Mouse (Mus musculus) cerebellum, adult 2 months (tissue): ENCODE measurements around the gene Csrnp1. TPM values are rescaled to one million over a fixed set of nuclear protein-coding genes. Genes with fewer than 3 reads are reported as not detected.

Source experiments
- DNase-seq, 2 experiments: peaks; one replicate each; pipeline ENCODE4 v3.0.0; 2021
- H3K27ac ChIP-seq: fragments of 200-500 bp; 2 replicates; pipeline ENCODE4 v1.5.1; 2012; ENCODE audit warnings: low read length, control low read depth, inconsistent platforms; ENCODE audit not compliant: insufficient read depth
- H3K27me3 ChIP-seq: fragments of 200-500 bp; 2 replicates; pipeline ENCODE4 v1.6.1; 2012; ENCODE audit warnings: inconsistent platforms, mild to moderate bottlenecking, low read length, moderate library complexity; ENCODE audit not compliant: control insufficient read depth, insufficient read depth
- H3K4me1 ChIP-seq: fragments of 200-500 bp; 2 replicates; pipeline ENCODE4 v1.6.1; 2011; ENCODE audit warnings: low read length; ENCODE audit not compliant: control insufficient read depth, insufficient read depth
- H3K4me3 ChIP-seq: fragments of 200-500 bp; replicated peaks from 2 replicates; pipeline ENCODE3; 2011; ENCODE audit warnings: mild to moderate bottlenecking, low read depth, low read length, control low read depth; ENCODE audit not compliant: insufficient read depth
- CTCF ChIP-seq: fragments of 200-500 bp; IDR thresholded peaks from 2 replicates; pipeline ENCODE4 v1.5.1; 2011; ENCODE audit warnings: low read depth, mild to moderate bottlenecking, control low read depth, low read length, moderate library complexity, borderline replicate concordance; ENCODE audit not compliant: insufficient read depth
- POLR2A ChIP-seq: fragments of 200-500 bp; IDR thresholded peaks from 2 replicates; pipeline ENCODE4 v1.6.1; 2011; ENCODE audit warnings: low read length, control low read depth, borderline replicate concordance; ENCODE audit not compliant: insufficient read depth
- WGBS: fragments of 180-500 bp; shearing (Covaris S2); methylation state at CpG from one replicate; pipeline ENCODE4 v1.1.7; 2018; 5-methylcytosine and 5-hydroxymethylcytosine counted together
- polyA plus RNA-seq: library from polyadenylated mRNA; depleted of rRNA; stranded (reverse); fragments of >200 nt; gene quantifications from 2 replicates; pipeline ENCODE4 v1.2.3, GENCODE M21; 2012; rRNA removed

Gene Csrnp1
- polyA plus RNA-seq, 1 experiment, result 11.1 TPM

DNA sequence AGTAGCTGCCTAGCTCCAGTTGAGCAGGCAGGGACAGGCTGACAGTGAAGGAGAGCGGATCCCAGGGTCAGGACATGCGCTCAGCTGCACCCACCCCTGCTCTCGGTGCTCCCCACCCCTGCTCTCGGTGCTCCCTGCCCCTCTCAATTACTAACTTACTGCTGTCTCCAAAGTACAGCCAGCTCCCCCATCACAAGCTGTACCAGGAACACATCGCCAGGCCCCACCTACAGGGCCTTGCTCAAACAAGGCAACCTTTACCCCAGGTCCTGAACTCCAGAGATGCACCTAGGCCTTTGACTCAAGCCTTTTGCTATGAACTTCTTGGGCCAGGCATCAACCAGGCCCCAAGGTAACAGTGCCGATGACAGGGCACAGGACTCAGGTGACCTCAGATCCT is 50.8 kb downstream of the Csrnp1 start:
- Histone ChIP-seq H3K27ac (no peak overlapping the region), H3K27me3 (no peaks in the 10 kb centered on the region), H3K4me1 (peaks cover 5% of the 10 kb centered on the region), H3K4me3 (no peak overlapping the region)
- TF ChIP-seq CTCF, result no peak
- TF ChIP-seq POLR2A, result no peak
- WGBS, result 91% methylated on average over 6 of the region's 6 CpGs
- DNase-seq, result no peak

DNA sequence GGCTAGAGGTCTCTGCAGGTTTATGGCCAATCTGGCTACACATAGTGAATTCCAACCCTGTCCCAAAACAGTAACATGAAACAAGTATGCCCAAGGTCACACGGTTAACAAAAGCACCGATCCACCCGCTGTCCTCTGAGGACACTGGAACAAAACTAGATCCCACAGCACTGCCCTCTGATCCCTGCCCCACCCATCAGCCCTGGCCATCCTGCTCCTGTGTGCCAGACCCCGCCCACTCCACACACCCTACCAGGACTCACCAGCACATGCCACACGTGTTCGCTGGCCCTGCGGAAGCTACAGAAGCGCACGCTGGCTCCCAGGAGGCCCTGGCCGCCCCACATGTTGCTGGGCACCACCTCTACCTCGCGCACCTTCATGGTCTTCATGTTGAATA is 52.1 kb downstream of the Csrnp1 start:
- H3K27me3 ChIP-seq, result no peaks in the 10 kb centered on the region
- H3K4me1 ChIP-seq, result no peaks in the 10 kb centered on the region; the same call in 1 of the 2 replicates
- WGBS, result 85% methylated on average over 12 of the region's 12 CpGs
- no peak overlapping the region for H3K27ac ChIP-seq
- DNase-seq, result no peak
- H3K4me3 ChIP-seq, result no peak overlapping the region
- TF ChIP-seq CTCF, result no peak
- no peak for TF ChIP-seq POLR2A

DNA sequence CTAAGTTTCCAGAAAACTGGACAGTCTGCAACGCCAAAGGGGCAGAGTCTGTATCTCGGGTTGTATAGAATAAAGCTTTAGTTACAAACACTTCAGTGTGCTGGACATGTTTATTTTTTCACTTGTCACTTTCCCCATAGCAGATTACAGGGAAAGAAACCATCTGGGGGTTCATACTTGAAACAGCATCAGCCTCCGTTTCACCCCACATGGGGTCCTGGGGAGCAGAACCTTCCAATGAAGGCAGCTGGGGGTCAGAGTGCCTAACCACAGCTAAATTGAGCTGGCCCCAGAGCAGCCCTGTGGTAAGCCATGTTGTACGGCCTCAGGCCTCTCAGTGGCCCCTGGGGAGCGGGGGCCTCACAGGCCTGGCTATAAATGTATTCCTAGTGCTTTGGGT is 58.0 kb downstream of the Csrnp1 start:
- no peak for TF ChIP-seq POLR2A
- no peak for TF ChIP-seq CTCF
- Histone ChIP-seq H3K27ac (no peak overlapping the region), H3K27me3 (no peaks in the 10 kb centered on the region), H3K4me3 (no peak overlapping the region), H3K4me1 (no peaks in the 10 kb centered on the region; the same call in 1 of the 2 replicates)
- WGBS, result 70% methylated on average over 5 of the region's 5 CpGs
- no peak for DNase-seq

DNA sequence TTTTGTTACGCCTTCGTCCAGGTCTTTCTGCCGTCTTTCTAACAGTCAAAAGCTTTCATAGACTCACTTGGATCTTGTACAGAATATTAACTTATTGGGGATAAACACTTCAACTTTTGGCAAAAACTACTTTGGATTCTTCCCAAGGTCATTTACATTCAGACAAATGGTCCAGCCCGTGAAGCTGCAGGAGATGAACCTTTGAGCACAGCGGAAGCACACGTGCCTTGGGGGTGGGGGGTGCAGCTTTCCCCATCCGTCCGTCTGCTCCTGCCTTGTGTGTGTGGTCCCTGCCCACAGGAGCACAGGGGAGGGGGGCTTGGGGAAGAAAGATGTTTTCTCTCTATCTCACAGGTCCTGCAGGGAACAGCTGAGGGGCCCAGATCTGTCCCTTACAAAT is 58.7 kb downstream of the Csrnp1 start:
- Histone ChIP-seq H3K27ac (no peak overlapping the region), H3K4me1 (no peaks in the 10 kb centered on the region; the same call in 1 of the 2 replicates), H3K27me3 (no peaks in the 10 kb centered on the region), H3K4me3 (no peak overlapping the region)
- 30% methylated on average over 8 of the region's 8 CpGs for WGBS
- no peak for DNase-seq
- TF ChIP-seq CTCF (no peak), POLR2A (no peak)

DNA sequence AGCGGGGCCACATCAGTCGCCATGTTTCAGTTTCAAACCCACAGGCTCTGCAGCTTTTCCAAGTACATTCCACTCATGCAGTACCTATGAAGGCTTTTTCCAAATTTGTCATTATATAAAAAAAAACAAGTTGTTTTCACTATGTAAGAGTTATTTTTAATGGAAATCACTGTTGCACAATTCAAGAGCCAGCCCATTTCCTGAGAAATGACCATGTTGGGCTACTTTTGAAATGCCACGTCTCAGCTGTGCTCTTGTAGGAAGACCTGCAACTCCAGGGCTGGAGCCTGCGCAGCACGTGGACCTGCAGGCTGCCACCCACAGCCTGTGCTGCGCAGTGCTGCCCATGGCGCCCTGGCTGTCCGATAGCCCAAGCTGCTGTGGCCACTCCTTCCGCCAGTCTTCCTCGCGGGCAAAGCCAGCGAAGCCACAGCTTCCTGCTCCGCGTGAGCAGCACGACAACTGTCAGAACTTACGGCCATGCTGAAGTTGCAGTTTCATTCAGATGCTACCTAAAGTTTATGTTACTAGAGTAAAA is 59.3 kb downstream of the Csrnp1 start:
- Histone ChIP-seq H3K4me3 (no peak overlapping the region), H3K4me1 (no peaks in the 10 kb centered on the region; the same call in 1 of the 2 replicates), H3K27me3 (no peaks in the 10 kb centered on the region), H3K27ac (no peak overlapping the region)
- TF ChIP-seq POLR2A, result no peak
- no peak for TF ChIP-seq CTCF
- WGBS, result 77% methylated on average over 16 of the region's 16 CpGs
- DNase-seq, result no peak

DNA sequence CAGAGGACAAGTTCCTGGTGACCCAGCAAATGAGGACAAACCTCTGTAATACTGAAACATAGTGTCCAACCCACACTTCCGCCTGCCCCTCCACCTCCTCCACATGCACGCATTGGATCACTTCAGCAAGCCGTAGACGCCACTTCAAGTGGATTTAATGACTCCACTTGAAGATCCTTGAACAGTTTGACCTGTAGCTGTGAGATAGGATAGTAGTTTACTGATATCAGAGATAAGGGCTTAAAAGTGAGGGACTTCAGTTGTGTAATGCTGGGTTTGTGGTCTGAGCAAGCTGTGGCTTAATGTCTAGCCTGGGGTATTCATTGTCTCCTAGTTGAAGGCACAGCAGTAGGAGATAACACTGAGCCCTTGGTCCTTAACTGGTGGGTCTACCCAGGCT is 61.0 kb downstream of the Csrnp1 start:
- 92% methylated on average over 4 of the region's 4 CpGs for WGBS
- H3K27me3 ChIP-seq, result no peaks in the 10 kb centered on the region
- TF ChIP-seq POLR2A, result no peak
- no peak for TF ChIP-seq CTCF
- H3K4me1 ChIP-seq, result no peaks in the 10 kb centered on the region
- no peak overlapping the region for H3K27ac ChIP-seq
- no peak overlapping the region for H3K4me3 ChIP-seq
- DNase-seq, result no peak

Other genes starting within 250 kb of the Csrnp1 start
- 0.08 and 0.11 TPM in 2 replicates for gene Scn11a, start 159.2 kb downstream of the Csrnp1 start, polyA plus RNA-seq
- gene Wdr48, start 89.8 kb downstream of the Csrnp1 start, polyA plus RNA-seq, result 60.5 and 69.2 TPM in 2 replicates
- gene Gorasp1, start 47.1 kb downstream of the Csrnp1 start, polyA plus RNA-seq, result 22.1 and 23.6 TPM in 2 replicates
- gene Ttc21a, start 47.1 kb downstream of the Csrnp1 start, polyA plus RNA-seq, result 0.56 and 1.2 TPM in 2 replicates
- gene Xirp1, start 38.9 kb upstream of the Csrnp1 start, polyA plus RNA-seq, result 0.03 and 0.05 TPM in 2 replicates
- 8.6 and 9.0 TPM in 2 replicates for gene Cx3cr1, start 85.2 kb upstream of the Csrnp1 start, polyA plus RNA-seq
- not detected in 2 replicates for gene Ccr8, start 107.5 kb upstream of the Csrnp1 start, polyA plus RNA-seq
- gene Slc25a38, start 125.7 kb upstream of the Csrnp1 start, polyA plus RNA-seq, result 30.3 and 30.5 TPM in 2 replicates
- 691 and 736 TPM in 2 replicates for gene Rpsa, start 143.0 kb upstream of the Csrnp1 start, polyA plus RNA-seq
- 1,427 and 1,761 TPM in 2 replicates for gene Mobp, start 165.0 kb upstream of the Csrnp1 start, polyA plus RNA-seq